Mouse (Mus musculus) forebrain, embryonic 11.5 days (tissue): ENCODE results near the gene Ube2q1. TPM values are rescaled to one million over a fixed set of nuclear protein-coding genes. Genes with fewer than 3 reads are reported as not detected.
A peak's percentile ranks its signal among the peaks of the same experiment; 100 is the strongest.

Source experiments
- ATAC-seq: fragments of 200-750 bp; cut with Nextera tagmentation; replicated peaks from 2 replicates; pipeline ENCODE4 v1.8.0; 2017; ENCODE audit warnings: moderate TSS enrichment; ENCODE audit not compliant: low FRiP score
- DNase-seq: peaks from one replicate; pipeline ENCODE4 v3.0.0-alpha.2; 2017; ENCODE audit warnings: low spot score
- H3K27ac ChIP-seq: fragments of 300-500 bp; sonication (generic); 2 replicates; pipeline ENCODE4 v1.5.1; 2014; ENCODE audit warnings: low read depth, low read length
- H3K27me3 ChIP-seq: fragments of 300-500 bp; sonication (generic); 2 replicates; pipeline ENCODE4 v1.6.1; 2014; ENCODE audit warnings: mild to moderate bottlenecking, low read length, mixed read lengths; ENCODE audit not compliant: control insufficient read depth, insufficient read depth
- H3K36me3 ChIP-seq: fragments of 300-500 bp; sonication (generic); 2 replicates; pipeline ENCODE4 v1.6.1; 2014; ENCODE audit warnings: mild to moderate bottlenecking, low read length, moderate library complexity, mixed read lengths; ENCODE audit not compliant: control insufficient read depth, insufficient read depth
- H3K4me1 ChIP-seq: fragments of 300-500 bp; sonication (generic); replicated peaks from 2 replicates; pipeline ENCODE4 v1.6.1; 2014; ENCODE audit warnings: low read length, mixed read lengths; ENCODE audit not compliant: control insufficient read depth, insufficient read depth
- H3K4me2 ChIP-seq: fragments of 300-500 bp; sonication (generic); 2 replicates; pipeline ENCODE4 v1.6.1; 2014; ENCODE audit warnings: low read depth, mild to moderate bottlenecking, low read length, moderate library complexity, mixed read lengths; ENCODE audit not compliant: severe bottlenecking
- H3K4me3 ChIP-seq: fragments of 300-500 bp; sonication (generic); 2 replicates; pipeline ENCODE4 v1.5.1; 2014; ENCODE audit warnings: low read depth, low read length
- H3K9ac ChIP-seq: fragments of 300-500 bp; sonication (generic); 2 replicates; pipeline ENCODE4 v1.6.1; 2014; ENCODE audit warnings: low read length
- H3K9me3 ChIP-seq: fragments of 300-500 bp; sonication (generic); 2 replicates; pipeline ENCODE4 v1.6.1; 2016; ENCODE audit warnings: low read length, mixed read lengths; ENCODE audit not compliant: control insufficient read depth
- WGBS: fragments of 180-500 bp; shearing (Covaris S2); extraction: QIAGEN DNeasy Blood & Tissue Kit; methylation state at CpG from one replicate; pipeline ENCODE4 v1.1.7; 2014; 5-methylcytosine and 5-hydroxymethylcytosine counted together
- polyA plus RNA-seq: library from polyadenylated mRNA; unstranded; fragments of >200 nt; fragmentation: Nextera tagmentation; extraction: Ambion mirVana; gene quantifications from 2 replicates; pipeline ENCODE4 v1.2.1, GENCODE M21; 2014

Gene Ube2q1
- polyA plus RNA-seq, 1 experiment from 2014 or later: 20.7 TPM

GRCm38 (mm10) chr3:89820311-89821095, 47.1 kb downstream of the Ube2q1 start:
- Histone ChIP-seq H3K9ac (no peak overlapping the region), H3K36me3 (no peaks in the 10 kb centered on the region), H3K27ac (no peak overlapping the region), H3K27me3 (no peaks in the 10 kb centered on the region), H3K4me2 (no peak overlapping the region), H3K4me1 (no peaks in the 10 kb centered on the region), H3K4me3 (no peak overlapping the region), H3K9me3 (no peaks in the 10 kb centered on the region)
- no peak for DNase-seq
- WGBS: 87% methylated on average over 12 of the region's 12 CpGs
- ATAC-seq: no peak

- Histone ChIP-seq H3K36me3 (no peaks in the 10 kb centered on the region), H3K4me3 (no peak overlapping the region), H3K27ac (no peak overlapping the region), H3K4me2 (no peak overlapping the region), H3K9me3 (no peaks in the 10 kb centered on the region), H3K4me1 (no peaks in the 10 kb centered on the region), H3K27me3 (no peaks in the 10 kb centered on the region), H3K9ac (no peak overlapping the region)
- no peak for ATAC-seq
- DNase-seq: no peak
- 89% methylated on average over 11 of the region's 11 CpGs for whole genome bisulfite sequencing
Observed at GRCm38 (mm10) chr3:89821096-89821513, 47.7 kb downstream of the Ube2q1 start.

- H3K4me1 ChIP-seq: no peaks in the 10 kb centered on the region
- whole genome bisulfite sequencing: 78% methylated on average over 10 of the region's 10 CpGs
- no peak overlapping the region for H3K9ac ChIP-seq
- H3K4me3 ChIP-seq: no peak overlapping the region
- no peak overlapping the region for H3K27ac ChIP-seq
- no peaks in the 10 kb centered on the region for H3K27me3 ChIP-seq
- H3K36me3 ChIP-seq: no peaks in the 10 kb centered on the region
- H3K9me3 ChIP-seq: no peaks in the 10 kb centered on the region
- ATAC-seq (no peak), DNase-seq (no peak)
- H3K4me2 ChIP-seq: no peak overlapping the region
Observed at GRCm38 (mm10) chr3:89821548-89822480, 48.4 kb downstream of the Ube2q1 start.

GRCm38 (mm10) chr3:89823594-89823993, 50.2 kb downstream of the Ube2q1 start:
- Histone ChIP-seq H3K36me3 (no peaks in the 10 kb centered on the region), H3K4me1 (no peaks in the 10 kb centered on the region), H3K4me3 (no peak overlapping the region), H3K27ac (no peak overlapping the region), H3K9ac (no peak overlapping the region), H3K27me3 (no peaks in the 10 kb centered on the region), H3K4me2 (no peak overlapping the region), H3K9me3 (no peaks in the 10 kb centered on the region)
- no peak for ATAC-seq
- WGBS: 63% methylated on average over 2 of the region's 2 CpGs
- no peak for DNase-seq

GRCm38 (mm10) chr3:89826295-89826694, 52.9 kb downstream of the Ube2q1 start:
- WGBS: 78% methylated on average over 3 of the region's 3 CpGs
- ATAC-seq: no peak

GRCm38 (mm10) chr3:89830815-89831591, 57.6 kb downstream of the Ube2q1 start, which contains the start of gene She:
TSS of gene She (plus strand) at chr3:89831370.
- Histone ChIP-seq H3K27me3 (peaks cover 46% of the 10 kb centered on the region), H3K4me1 (0 out of 2 replicates have a peak, but pooled peaks cover 2% of the 10 kb centered on the region), H3K4me2 (peak within 1 kb of the TSS; percentile 46), H3K9me3 (no peaks in the 10 kb centered on the region), H3K36me3 (no peaks in the 10 kb centered on the region), H3K9ac (peak within 1 kb of the TSS; percentile 23; the same call in 1 of the 2 replicates), H3K4me3 (peak within 1 kb of the TSS; percentile 29), H3K27ac (no peak within 1 kb of the TSS)
- 3% methylated on average over 81 of the region's 96 CpGs for WGBS
- ATAC-seq: no peak
- DNase-seq: no peak

More at GRCm38 (mm10) chr3:89826295-89826694, 52.9 kb downstream of the Ube2q1 start:
- Histone ChIP-seq H3K4me2 (no peak overlapping the region), H3K4me3 (no peak overlapping the region), H3K27ac (no peak overlapping the region), H3K9me3 (no peaks in the 10 kb centered on the region), H3K9ac (no peak overlapping the region), H3K36me3 (no peaks in the 10 kb centered on the region), H3K4me1 (no peaks in the 10 kb centered on the region), H3K27me3 (peaks cover 24% of the 10 kb centered on the region)
- DNase-seq: no peak
